Comparison of ENCODE assay signal across 9 mouse cellular contexts in the genomic region with DNA sequence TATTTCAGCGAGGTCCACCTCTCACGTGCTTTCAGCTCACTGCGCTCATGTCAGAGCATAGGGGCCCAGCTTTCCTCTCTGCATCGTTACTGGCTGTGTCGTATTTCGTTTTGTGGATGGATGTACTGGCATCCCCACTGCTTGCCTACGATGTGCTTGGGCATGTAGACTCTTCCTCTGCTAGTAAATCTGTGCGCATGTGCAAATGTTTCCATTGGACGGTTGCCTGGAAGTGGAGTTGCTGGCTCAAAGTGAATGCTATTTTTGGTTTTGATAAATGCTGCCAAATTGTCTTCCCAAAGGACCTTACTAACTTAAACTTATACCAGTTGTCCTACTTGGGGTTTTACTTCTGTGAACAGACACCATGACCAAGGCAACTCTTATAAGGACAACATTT.
DNase-seq lines count a peak whose midpoint lies in the region; ATAC-seq lines count a peak whose summit lies in the region.
"Had no signal": no experiment of that assay in that cellular context is flagged by ENCODE, and none has a peak within 500 bp of the region (broad histone marks: within the 10 kb centered on the region; RNA-seq: fewer than 3 reads in every experiment).

No protein-coding gene starts in this region.

- no peaks in the 10 kb centered on the region for H3K36me3 ChIP-seq in intestine, embryonic 16.5 days (ENCODE audit: control insufficient read depth, insufficient read depth, low read length)

- 82% methylated on average over 9 of the region's 9 CpGs for WGBS in intestine, embryonic 16.5 days

- peaks cover 12% of the 10 kb centered on the region; the same call in 1 of the 2 replicates for H3K4me1 ChIP-seq in intestine, embryonic 16.5 days (ENCODE audit: control insufficient read depth, insufficient read depth, low read length)

- H3K27ac ChIP-seq in intestine, embryonic 16.5 days (ENCODE audit: low read length), result no peak overlapping the region
- H3K27ac ChIP-seq: neural tube, embryonic 13.5 days had no signal

- intact Hi-C loops in gastrocnemius, postnatal 14 days (cut with DNase I; ENCODE audit: low total_unique reads), result no loop called here

- H3K4me2 ChIP-seq in intestine, embryonic 16.5 days (ENCODE audit: low read depth, low read length), result no peak overlapping the region
- H3K4me2 ChIP-seq: neural tube, embryonic 13.5 days had no signal

- H3K9me3 ChIP-seq in intestine, embryonic 16.5 days (ENCODE audit: control insufficient read depth, low read length), result no peaks in the 10 kb centered on the region
- H3K9me3 ChIP-seq: neural tube, embryonic 13.5 days had no signal

- H3K27me3 ChIP-seq in intestine, embryonic 16.5 days (replicated peaks; ENCODE audit: control insufficient read depth, insufficient read depth, low read length), result no peaks in the 10 kb centered on the region
- H3K27me3 ChIP-seq: neural tube, embryonic 13.5 days had no signal

- no peak for ATAC-seq in intestine, embryonic 16.5 days

- H3K4me3 ChIP-seq in intestine, embryonic 16.5 days (ENCODE audit: low read length), result no peak overlapping the region
- H3K4me3 ChIP-seq: neural tube, embryonic 13.5 days had no signal

- H3K9ac ChIP-seq in intestine, embryonic 16.5 days (ENCODE audit: low read depth, low read length), result no peak overlapping the region
- H3K9ac ChIP-seq: neural tube, embryonic 13.5 days had no signal

- peak; percentile 98 for DNase-seq in NIH3T3 (ENCODE audit: low read depth)
- DNase-seq in adrenal gland, postnatal 25 days, result peak; percentile 66
- DNase-seq in gastrocnemius, postnatal 14 days, result peak; percentile 73
- DNase-seq in kidney, postnatal 36 days, result peak; percentile 80 to 84
- DNase-seq in lung, postnatal 36 days, result peak; percentile 88
- no peak for DNase-seq in liver
- no peak for DNase-seq in urinary bladder, postnatal 25 days (ENCODE audit: low spot score)

Comparison
In these comparisons a context has a peak if more than half of its experiments do, and no peak if none do; other contexts are left out.
1. DNase-seq: peak in NIH3T3 (single experiment), adrenal gland, postnatal 25 days (single experiment), gastrocnemius, postnatal 14 days (single experiment), kidney, postnatal 36 days (2 of 2) and lung, postnatal 36 days (single experiment); none in liver (single experiment) and urinary bladder, postnatal 25 days (single experiment).